Mouse (Mus musculus): ENCODE measurements around the gene Erg. TPM values are rescaled to one million over a fixed set of nuclear protein-coding genes. Genes with fewer than 3 reads are reported as not detected.

Gene Erg
- total and polyA plus RNA-seq, 2 experiments from 2014 or later, result 1.8 to 6.4 TPM

GRCm38 (mm10) chr16:95360214-95360850, 226.1 kb downstream of the Erg start:
- 88% methylated on average over 8 of the region's 8 CpGs for WGBS
- no peak overlapping the region for H3K4me3 ChIP-seq (ENCODE audit: low read depth, low read length)
- no peaks in the 10 kb centered on the region for H3K9me3 ChIP-seq (ENCODE audit: low read length)
- H3K27ac ChIP-seq (ENCODE audit: low read depth, low read length), result no peak overlapping the region
- ATAC-seq, result no peak
- H3K4me1 ChIP-seq (ENCODE audit: insufficient read depth), result no peaks in the 10 kb centered on the region
- no peaks in the 10 kb centered on the region for H3K27me3 ChIP-seq (ENCODE audit: insufficient read depth, low read length)
- H3K36me3 ChIP-seq (ENCODE audit: insufficient read depth), result no peaks in the 10 kb centered on the region
- no peak overlapping the region for H3K4me2 ChIP-seq (ENCODE audit: low read depth)
- no peak for TF ChIP-seq CTCF (IDR thresholded peaks at IDR 0.05; ENCODE audit: low read depth)
- no peak overlapping the region for H3K9ac ChIP-seq
- DNase-seq, result no peak

DNA sequence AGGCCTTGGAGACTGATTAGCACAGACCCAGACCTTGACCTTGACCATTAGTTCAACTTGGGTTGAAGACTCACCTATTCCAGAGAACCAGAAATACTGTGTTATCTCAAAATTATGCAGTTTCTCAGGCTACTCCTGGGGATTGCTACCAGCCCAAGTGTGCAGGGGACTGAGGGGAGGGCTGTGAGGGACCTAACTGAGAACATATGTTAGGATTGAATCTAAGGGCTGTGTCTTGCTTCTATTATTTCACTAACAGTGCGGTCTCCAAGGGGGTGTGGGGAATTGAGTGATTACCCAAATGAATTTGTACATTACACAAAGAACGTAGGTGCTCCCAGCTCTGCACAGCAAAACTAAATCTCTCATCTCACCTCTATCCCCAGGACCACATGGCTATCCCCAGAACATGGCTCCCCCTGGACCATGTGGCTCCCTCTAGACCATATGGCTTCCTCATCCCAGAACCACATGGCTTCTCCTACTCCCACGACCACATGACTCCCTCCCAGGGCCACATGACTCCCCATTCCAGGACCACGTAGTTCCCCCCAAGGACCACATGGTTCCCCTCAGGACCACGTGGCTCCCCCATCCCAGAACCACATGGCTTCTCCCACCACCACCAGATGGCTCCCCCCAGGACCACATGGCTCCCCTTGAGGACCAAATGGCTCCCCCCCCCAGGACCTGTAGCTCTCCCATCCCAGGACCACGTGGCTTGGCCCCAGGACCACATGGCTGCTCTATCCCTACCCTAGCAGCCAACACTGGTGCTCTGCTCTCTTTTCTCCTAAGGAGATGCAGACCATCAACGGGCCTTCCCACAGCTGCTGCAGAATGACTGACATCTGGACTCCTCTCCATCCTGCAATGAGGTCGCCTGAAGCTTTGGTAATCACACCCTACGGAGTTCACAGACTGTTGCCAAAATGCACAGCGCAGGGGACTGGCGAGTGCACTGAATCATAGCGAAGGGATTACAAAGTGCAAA, 229.1 kb downstream of the Erg start:
- Histone ChIP-seq H3K4me1 (ENCODE audit: insufficient read depth) (no peaks in the 10 kb centered on the region), H3K27me3 (ENCODE audit: insufficient read depth, low read length) (no peaks in the 10 kb centered on the region), H3K9me3 (ENCODE audit: low read length) (no peaks in the 10 kb centered on the region), H3K4me3 (ENCODE audit: low read depth, low read length) (no peak overlapping the region), H3K27ac (ENCODE audit: low read depth, low read length) (no peak overlapping the region), H3K9ac (no peak overlapping the region), H3K36me3 (ENCODE audit: insufficient read depth) (no peaks in the 10 kb centered on the region), H3K4me2 (ENCODE audit: low read depth) (no peak overlapping the region)
- no peak for DNase-seq
- no peak; the same call in 1 of the 2 replicates for ATAC-seq
- TF ChIP-seq CTCF (IDR thresholded peaks at IDR 0.05; ENCODE audit: low read depth), result no peak
- WGBS, result 82% methylated on average over 12 of the region's 12 CpGs

DNA sequence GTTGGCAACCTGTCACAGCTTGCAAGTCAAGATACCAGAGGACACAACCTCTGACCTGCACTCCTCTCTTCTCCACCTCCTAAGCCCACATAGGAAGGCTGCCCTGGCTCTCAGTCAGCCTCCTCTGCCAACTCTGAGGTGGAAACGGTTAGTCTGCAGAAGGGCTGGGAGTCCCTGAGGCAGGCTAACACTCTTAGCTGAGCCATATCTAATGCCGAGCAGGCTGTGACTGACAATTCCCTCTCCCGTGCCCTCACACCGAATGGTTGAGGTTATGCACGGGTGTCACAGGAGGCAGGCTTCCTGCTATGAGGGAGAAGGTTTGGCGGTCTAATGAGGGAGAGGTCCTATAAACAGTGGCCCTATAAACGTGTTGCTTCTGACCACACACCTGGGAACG, 232.6 kb downstream of the Erg start:
- Histone ChIP-seq H3K4me3 (ENCODE audit: low read depth, low read length) (no peak overlapping the region), H3K27me3 (ENCODE audit: insufficient read depth, low read length) (peaks cover 4% of the 10 kb centered on the region; the same call in 1 of the 2 replicates), H3K9ac (no peak overlapping the region), H3K4me1 (ENCODE audit: insufficient read depth) (no peaks in the 10 kb centered on the region), H3K4me2 (ENCODE audit: low read depth) (no peak overlapping the region), H3K36me3 (ENCODE audit: insufficient read depth) (no peaks in the 10 kb centered on the region), H3K9me3 (ENCODE audit: low read length) (no peaks in the 10 kb centered on the region), H3K27ac (ENCODE audit: low read depth, low read length) (no peak overlapping the region)
- 77% methylated on average over 8 of the region's 8 CpGs for WGBS
- DNase-seq, result no peak
- ATAC-seq, result no peak
- no peak for TF ChIP-seq CTCF (IDR thresholded peaks at IDR 0.05; ENCODE audit: low read depth)

GRCm38 (mm10) chr16:95352266-95352665, 234.1 kb downstream of the Erg start:
- no peak for TF ChIP-seq CTCF (IDR thresholded peaks at IDR 0.05; ENCODE audit: low read depth)
- 62% methylated on average over 8 of the region's 8 CpGs for WGBS
- no peaks in the 10 kb centered on the region for H3K4me1 ChIP-seq (ENCODE audit: insufficient read depth)
- H3K4me2 ChIP-seq (ENCODE audit: low read depth), result no peak overlapping the region
- no peak overlapping the region for H3K4me3 ChIP-seq (ENCODE audit: low read depth, low read length)
- H3K9ac ChIP-seq, result no peak overlapping the region
- no peaks in the 10 kb centered on the region for H3K9me3 ChIP-seq (ENCODE audit: low read length)
- peaks cover 4% of the 10 kb centered on the region; the same call in 1 of the 2 replicates for H3K27me3 ChIP-seq (ENCODE audit: insufficient read depth, low read length)
- no peaks in the 10 kb centered on the region for H3K36me3 ChIP-seq (ENCODE audit: insufficient read depth)
- DNase-seq (no peak), ATAC-seq (no peak)
- H3K27ac ChIP-seq (ENCODE audit: low read depth, low read length), result no peak overlapping the region

DNA sequence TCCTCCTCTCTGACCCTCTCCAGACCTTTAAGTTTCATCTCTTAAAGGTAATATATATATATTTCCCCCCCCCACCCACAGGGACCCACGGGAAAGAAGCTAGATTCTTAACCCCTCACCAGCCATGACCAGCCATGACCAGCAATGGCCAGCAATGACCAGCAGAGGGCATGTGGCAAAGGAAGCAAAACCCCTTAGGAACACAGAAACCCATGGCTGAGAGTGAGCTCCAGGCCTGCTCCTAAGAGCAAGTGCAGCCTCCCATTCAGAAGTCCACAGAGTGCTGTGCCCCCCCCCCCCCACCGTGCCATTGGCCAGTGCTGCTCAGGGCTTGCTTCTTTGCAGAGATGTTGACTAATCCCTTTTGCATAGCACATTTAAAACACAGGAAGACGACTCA, 235.9 kb downstream of the Erg start:
- DNase-seq (peak; percentile 66), ATAC-seq (peak; percentile 40; the same call in 1 of the 2 replicates)
- TF ChIP-seq CTCF (IDR thresholded peaks at IDR 0.05; ENCODE audit: low read depth), result peak; percentile 85
- no peak overlapping the region for H3K4me3 ChIP-seq (ENCODE audit: low read depth, low read length)
- H3K4me1 ChIP-seq (ENCODE audit: insufficient read depth), result no peaks in the 10 kb centered on the region
- H3K9ac ChIP-seq, result no peak overlapping the region
- peaks cover 4% of the 10 kb centered on the region; the same call in 1 of the 2 replicates for H3K27me3 ChIP-seq (ENCODE audit: insufficient read depth, low read length)
- no peaks in the 10 kb centered on the region for H3K9me3 ChIP-seq (ENCODE audit: low read length)
- 31% methylated on average over 3 of the region's 3 CpGs for WGBS
- H3K4me2 ChIP-seq (ENCODE audit: low read depth), result no peak overlapping the region
- no peaks in the 10 kb centered on the region for H3K36me3 ChIP-seq (ENCODE audit: insufficient read depth)
- H3K27ac ChIP-seq (ENCODE audit: low read depth, low read length), result no peak overlapping the region

GRCm38 (mm10) chr16:95349745-95350144, 236.6 kb downstream of the Erg start:
- no peaks in the 10 kb centered on the region for H3K9me3 ChIP-seq (ENCODE audit: low read length)
- no peak overlapping the region for H3K4me2 ChIP-seq (ENCODE audit: low read depth)
- peaks cover 4% of the 10 kb centered on the region; the same call in 1 of the 2 replicates for H3K27me3 ChIP-seq (ENCODE audit: insufficient read depth, low read length)
- H3K9ac ChIP-seq, result no peak overlapping the region
- ATAC-seq (no peak), DNase-seq (no peak)
- H3K4me1 ChIP-seq (ENCODE audit: insufficient read depth), result no peaks in the 10 kb centered on the region
- H3K27ac ChIP-seq (ENCODE audit: low read depth, low read length), result no peak overlapping the region
- no peaks in the 10 kb centered on the region for H3K36me3 ChIP-seq (ENCODE audit: insufficient read depth)
- H3K4me3 ChIP-seq (ENCODE audit: low read depth, low read length), result no peak overlapping the region
- TF ChIP-seq CTCF (IDR thresholded peaks at IDR 0.05; ENCODE audit: low read depth), result no peak
- WGBS, result 81% methylated on average over 5 of the region's 5 CpGs

DNA sequence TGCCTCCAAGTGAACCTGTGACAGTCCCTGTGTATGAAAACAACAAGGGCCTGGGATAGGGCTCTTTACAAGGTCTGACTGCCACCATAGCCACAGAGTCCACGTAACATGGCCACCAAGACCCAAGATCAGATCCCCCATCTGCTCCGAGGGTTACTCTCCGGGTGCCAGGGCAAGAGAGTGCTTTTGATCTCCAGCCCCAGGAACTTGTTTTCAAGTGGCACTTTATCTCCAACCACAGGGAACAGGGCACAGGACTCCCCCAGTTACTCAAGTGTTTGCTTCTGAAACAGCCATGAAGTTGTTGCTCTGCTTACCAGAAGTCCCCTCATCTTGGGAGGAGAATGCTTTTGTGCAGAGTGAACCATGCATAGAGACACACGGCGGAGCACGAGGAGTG, 237.0 kb downstream of the Erg start:
- H3K36me3 ChIP-seq (ENCODE audit: insufficient read depth), result no peaks in the 10 kb centered on the region
- no peak for TF ChIP-seq CTCF (IDR thresholded peaks at IDR 0.05; ENCODE audit: low read depth)
- no peak for DNase-seq
- H3K27me3 ChIP-seq (ENCODE audit: insufficient read depth, low read length), result peaks cover 4% of the 10 kb centered on the region; the same call in 1 of the 2 replicates
- WGBS, result 89% methylated on average over 6 of the region's 6 CpGs
- no peak for ATAC-seq
- H3K27ac ChIP-seq (ENCODE audit: low read depth, low read length), result no peak overlapping the region
- no peaks in the 10 kb centered on the region for H3K9me3 ChIP-seq (ENCODE audit: low read length)
- H3K4me1 ChIP-seq (ENCODE audit: insufficient read depth), result no peaks in the 10 kb centered on the region
- H3K4me2 ChIP-seq (ENCODE audit: low read depth), result no peak overlapping the region
- H3K9ac ChIP-seq, result no peak overlapping the region
- no peak overlapping the region for H3K4me3 ChIP-seq (ENCODE audit: low read depth, low read length)
